Mouse (Mus musculus): ENCODE results near the gene Zdhhc13. TPM values are rescaled to one million over a fixed set of nuclear protein-coding genes. Genes with fewer than 3 reads are reported as not detected.

The Zdhhc13 gene
- polyA plus RNA-seq, 1 experiment, result 10.5 TPM

- no peak for TF ChIP-seq GATA1 (IDR thresholded peaks at IDR 0.05; ENCODE audit: low read length)
Measured at GRCm38 (mm10) chr7:48824671-48825070, 35.9 kb downstream of the Zdhhc13 start.

GRCm38 (mm10) chr7:48825170-48825569 is 36.4 kb downstream of the Zdhhc13 start:
- no peak for TF ChIP-seq GATA1 (IDR thresholded peaks at IDR 0.05; ENCODE audit: low read length)

GRCm38 (mm10) chr7:48829177-48829910 is 40.5 kb downstream of the Zdhhc13 start:
- no peak for TF ChIP-seq GATA1 (IDR thresholded peaks at IDR 0.05; ENCODE audit: low read length)

GRCm38 (mm10) chr7:48830395-48830794 is 41.6 kb downstream of the Zdhhc13 start:
- TF ChIP-seq GATA1 (IDR thresholded peaks at IDR 0.05; ENCODE audit: low read length), result no peak

GRCm38 (mm10) chr7:48832735-48833134 is 43.9 kb downstream of the Zdhhc13 start:
- TF ChIP-seq GATA1 (IDR thresholded peaks at IDR 0.05; ENCODE audit: low read length), result no peak

- no peak for TF ChIP-seq GATA1 (IDR thresholded peaks at IDR 0.05; ENCODE audit: low read length)
Measured at GRCm38 (mm10) chr7:48834371-48834970, 45.7 kb downstream of the Zdhhc13 start.

GRCm38 (mm10) chr7:48834989-48835626 is 46.3 kb downstream of the Zdhhc13 start:
- TF ChIP-seq GATA1 (IDR thresholded peaks at IDR 0.05; ENCODE audit: low read length), result no peak

GRCm38 (mm10) chr7:48836949-48837348 is 48.1 kb downstream of the Zdhhc13 start:
- no peak for TF ChIP-seq GATA1 (IDR thresholded peaks at IDR 0.05; ENCODE audit: low read length)

GRCm38 (mm10) chr7:48838434-48838833 is 49.6 kb downstream of the Zdhhc13 start:
- TF ChIP-seq GATA1 (IDR thresholded peaks at IDR 0.05; ENCODE audit: low read length), result no peak

GRCm38 (mm10) chr7:48840545-48840944 is 51.7 kb downstream of the Zdhhc13 start:
- no peak for TF ChIP-seq GATA1 (IDR thresholded peaks at IDR 0.05; ENCODE audit: low read length)

- TF ChIP-seq GATA1 (IDR thresholded peaks at IDR 0.05; ENCODE audit: low read length), result no peak
Measured at GRCm38 (mm10) chr7:48841538-48841937, 52.7 kb downstream of the Zdhhc13 start.

GRCm38 (mm10) chr7:48842353-48842752 is 53.5 kb downstream of the Zdhhc13 start:
- no peak for TF ChIP-seq GATA1 (IDR thresholded peaks at IDR 0.05; ENCODE audit: low read length)

- no peak for TF ChIP-seq GATA1 (IDR thresholded peaks at IDR 0.05; ENCODE audit: low read length)
Measured at GRCm38 (mm10) chr7:48843541-48843940, 54.7 kb downstream of the Zdhhc13 start.

- no peak for TF ChIP-seq GATA1 (IDR thresholded peaks at IDR 0.05; ENCODE audit: low read length)
Measured at GRCm38 (mm10) chr7:48845213-48845973, 56.6 kb downstream of the Zdhhc13 start.

GRCm38 (mm10) chr7:48846755-48847154 is 58.0 kb downstream of the Zdhhc13 start:
- no peak for TF ChIP-seq GATA1 (IDR thresholded peaks at IDR 0.05; ENCODE audit: low read length)
